Mouse (Mus musculus) heart, embryonic 14.5 days (tissue): Measurements from ENCODE around the gene H2-M5. TPM values are rescaled to one million over a fixed set of nuclear protein-coding genes. Genes with fewer than 3 reads are reported as not detected.

Experiments
- ATAC-seq: fragments of 200-750 bp; cut with Nextera tagmentation; 2 replicates; pipeline ENCODE4 v1.8.0; 2017; ENCODE audit warnings: low read depth, moderate TSS enrichment; ENCODE audit not compliant: insufficient number of reproducible peaks, insufficient read depth, low FRiP score
- H3K27ac ChIP-seq, 2 experiments: fragments of 200-500 bp in 1 of 2; fragments of 300-500 bp in 1 of 2; sonication (generic) in 1 of 2; replicated peaks in 1 of 2; 2 replicates each; pipeline ENCODE4 v1.5.1; 2012 to 2014; ENCODE audit warnings: low read depth in 2 of 2, low read length in 2 of 2, control low read depth in 1 of 2, mild to moderate bottlenecking in 1 of 2, mixed read lengths in 1 of 2; ENCODE audit not compliant: control insufficient read depth in 1 of 2, insufficient read depth in 1 of 2
- H3K27me3 ChIP-seq: fragments of 300-500 bp; sonication (generic); 2 replicates; pipeline ENCODE4 v1.6.1; 2014; ENCODE audit warnings: mild to moderate bottlenecking, low read length, control low read depth; ENCODE audit not compliant: control insufficient read depth, insufficient read depth
- H3K36me3 ChIP-seq: fragments of 300-500 bp; sonication (generic); 2 replicates; pipeline ENCODE4 v1.6.1; 2014; ENCODE audit warnings: mild to moderate bottlenecking, control low read depth, low read length, mixed read lengths; ENCODE audit not compliant: control insufficient read depth, insufficient read depth
- H3K4me1 ChIP-seq, 2 experiments: fragments of 200-500 bp in 1 of 2; fragments of 300-500 bp in 1 of 2; sonication (generic) in 1 of 2; 2 replicates each; pipeline ENCODE4 v1.6.1; 2012 to 2014; ENCODE audit warnings: low read length in 2 of 2, control low read depth in 1 of 2, mixed read lengths in 1 of 2; ENCODE audit not compliant: control insufficient read depth in 2 of 2, insufficient read depth in 2 of 2
- H3K4me2 ChIP-seq: fragments of 300-500 bp; sonication (generic); 2 replicates; pipeline ENCODE4 v1.6.1; 2014; ENCODE audit warnings: mild to moderate bottlenecking, low read length
- H3K4me3 ChIP-seq, 2 experiments: fragments of 200-500 bp in 1 of 2; fragments of 300-500 bp in 1 of 2; sonication (generic) in 1 of 2; 2 replicates each; pipeline ENCODE4 v1.5.1; 2012 to 2014; ENCODE audit warnings: low read length in 2 of 2, mild to moderate bottlenecking in 2 of 2, control low read depth in 1 of 2, low read depth in 1 of 2, moderate library complexity in 1 of 2; ENCODE audit not compliant: control insufficient read depth in 1 of 2, insufficient read depth in 1 of 2
- H3K9ac ChIP-seq: fragments of 300-500 bp; sonication (generic); 2 replicates; pipeline ENCODE4 v1.6.1; 2014; ENCODE audit warnings: mild to moderate bottlenecking, low read length
- H3K9me3 ChIP-seq: fragments of 300-500 bp; sonication (generic); 2 replicates; pipeline ENCODE4 v1.6.1; 2016; ENCODE audit warnings: low read length, control low read depth; ENCODE audit not compliant: control insufficient read depth
- WGBS: fragments of 180-500 bp; shearing (Covaris S2); extraction: QIAGEN DNeasy Blood & Tissue Kit; methylation state at CpG from one replicate; pipeline ENCODE4 v1.1.7; 2014; 5-methylcytosine and 5-hydroxymethylcytosine counted together
- polyA plus RNA-seq: library from polyadenylated mRNA; unstranded; fragments of >200 nt; fragmentation: Nextera tagmentation; extraction: Ambion mirVana; gene quantifications from 2 replicates; pipeline ENCODE4 v1.2.1, GENCODE M21; 2014

H2-M5 gene
- polyA plus RNA-seq, 1 experiment from 2014 or later, result 0.23 TPM

GRCm38 (mm10) chr17:36943691-36944090 lies 45.6 kb downstream of the H2-M5 start:
- H3K27me3 ChIP-seq, result peaks cover 57% of the 10 kb centered on the region

GRCm38 (mm10) chr17:36942791-36943471 lies 46.4 kb downstream of the H2-M5 start, which contains the start of gene Rnf39:
Gene Rnf39 (plus strand): TSS chr17:36942918.
- Histone ChIP-seq H3K4me2 (peak within 1 kb of the TSS; percentile 74), H3K36me3 (no peaks in the 10 kb centered on the region), H3K9ac (peak within 1 kb of the TSS; percentile 48), H3K27me3 (peaks cover 61% of the 10 kb centered on the region), H3K9me3 (no peaks in the 10 kb centered on the region), H3K27ac (no peak within 1 kb of the TSS), H3K4me3 (peak within 1 kb of the TSS; percentile 36 to 43), H3K4me1 (peaks cover 9 to 13% of the 10 kb centered on the region in 2 experiments; a peak in 3 of 4 replicates)
- ATAC-seq, result no peak
- 1% methylated on average over 59 of the region's 59 CpGs for WGBS

More at GRCm38 (mm10) chr17:36943691-36944090, 45.6 kb downstream of the H2-M5 start:
- peaks cover 9 to 13% of the 10 kb centered on the region in 2 experiments; a peak in 3 of 4 replicates for H3K4me1 ChIP-seq
- no peak overlapping the region for H3K9ac ChIP-seq
- H3K27ac ChIP-seq, result no peak overlapping the region
- WGBS, result 30% methylated on average over 5 of the region's 5 CpGs
- 0 out of 4 replicates have a peak overlapping the region, but pooled peaks of 1 of the 2 experiments have one; percentile 36 for H3K4me3 ChIP-seq
- no peaks in the 10 kb centered on the region for H3K9me3 ChIP-seq
- H3K4me2 ChIP-seq, result peak overlapping the region; percentile 74; the same call in 1 of the 2 replicates
- peaks cover under 1% of the 10 kb centered on the region; the same call in 1 of the 2 replicates for H3K36me3 ChIP-seq
- ATAC-seq, result no peak

GRCm38 (mm10) chr17:36942391-36942790 lies 46.9 kb downstream of the H2-M5 start:
- Histone ChIP-seq H3K4me1 (peaks cover 8 to 9% of the 10 kb centered on the region in 2 experiments; a peak in 3 of 4 replicates), H3K4me3 (peak overlapping the region in 1 of 2 experiments; percentile 43; a peak in 2 of 4 replicates), H3K27me3 (peaks cover 62% of the 10 kb centered on the region), H3K27ac (no peak overlapping the region), H3K9ac (no peak overlapping the region), H3K9me3 (no peaks in the 10 kb centered on the region), H3K36me3 (no peaks in the 10 kb centered on the region), H3K4me2 (peak overlapping the region; percentile 74)
- WGBS, result 35% methylated on average over 10 of the region's 10 CpGs
- no peak for ATAC-seq

GRCm38 (mm10) chr17:36938056-36938455 lies 51.3 kb downstream of the H2-M5 start:
- WGBS, result 70% methylated on average over 2 of the region's 2 CpGs
- Histone ChIP-seq H3K4me1 (peaks cover 3 to 4% of the 10 kb centered on the region in 2 experiments; a peak in 3 of 4 replicates), H3K9me3 (no peaks in the 10 kb centered on the region), H3K4me3 (no peak overlapping the region), H3K4me2 (no peak overlapping the region), H3K27ac (no peak overlapping the region), H3K36me3 (no peaks in the 10 kb centered on the region), H3K27me3 (peaks cover 30% of the 10 kb centered on the region), H3K9ac (no peak overlapping the region)
- ATAC-seq, result no peak

Other genes starting within 250 kb of the H2-M5 start
- not detected in 2 replicates for gene H2-M10.5, start 216.6 kb downstream of the H2-M5 start, polyA plus RNA-seq
- gene H2-M10.6, start 177.4 kb downstream of the H2-M5 start, polyA plus RNA-seq, result not detected in 2 replicates
- gene Trim26, start 152.4 kb downstream of the H2-M5 start, polyA plus RNA-seq, result 17.6 and 18.8 TPM in 2 replicates
- gene Trim15, start 122.3 kb downstream of the H2-M5 start, polyA plus RNA-seq, result 0.19 TPM in 1 of 2 replicates, not detected in the other
- 4.7 and 6.8 TPM in 2 replicates for gene Trim10, start 120.0 kb downstream of the H2-M5 start, polyA plus RNA-seq
- gene Trim40, start 99.4 kb downstream of the H2-M5 start, polyA plus RNA-seq, result not detected in 2 replicates
- not detected in 2 replicates for gene Trim31, start 91.4 kb downstream of the H2-M5 start, polyA plus RNA-seq
- gene Rnf39, start 46.6 kb downstream of the H2-M5 start, polyA plus RNA-seq, result 0.24 and 0.45 TPM in 2 replicates
- 95.7 and 98.4 TPM in 2 replicates for gene Ppp1r11, start 37.8 kb downstream of the H2-M5 start, polyA plus RNA-seq
- 42.0 and 43.9 TPM in 2 replicates for gene Znrd1, start 31.0 kb downstream of the H2-M5 start, polyA plus RNA-seq
- 8.1 and 8.6 TPM in 2 replicates for gene Znrd1as, start 30.9 kb downstream of the H2-M5 start, polyA plus RNA-seq
- gene 2410137M14Rik, start 8.3 kb downstream of the H2-M5 start, polyA plus RNA-seq, result 0.32 TPM in 1 of 2 replicates, not detected in the other
- gene Zfp57, start 11.6 kb upstream of the H2-M5 start, polyA plus RNA-seq, result 38.3 and 43.4 TPM in 2 replicates
- 0.15 TPM in 1 of 2 replicates, not detected in the other for gene Mog, start 33.9 kb upstream of the H2-M5 start, polyA plus RNA-seq
- gene Gabbr1, start 56.4 kb upstream of the H2-M5 start, polyA plus RNA-seq, result 3.6 and 8.0 TPM in 2 replicates
- not detected in 2 replicates for gene Olfr90, start 99.0 kb upstream of the H2-M5 start, polyA plus RNA-seq
- gene Olfr91, start 108.7 kb upstream of the H2-M5 start, polyA plus RNA-seq, result not detected in 2 replicates
- gene Olfr92, start 130.6 kb upstream of the H2-M5 start, polyA plus RNA-seq, result not detected in 2 replicates
- gene Olfr93, start 172.0 kb upstream of the H2-M5 start, polyA plus RNA-seq, result not detected in 2 replicates
- gene Ubd, start 204.4 kb upstream of the H2-M5 start, polyA plus RNA-seq, result not detected in 2 replicates
- not detected in 2 replicates for gene Olfr94, start 211.5 kb upstream of the H2-M5 start, polyA plus RNA-seq
- gene Olfr95, start 223.6 kb upstream of the H2-M5 start, polyA plus RNA-seq, result not detected in 2 replicates
- gene Olfr96, start 230.6 kb upstream of the H2-M5 start, polyA plus RNA-seq, result not detected in 2 replicates
- gene Olfr97, start 247.8 kb upstream of the H2-M5 start, polyA plus RNA-seq, result not detected in 2 replicates